Mouse (Mus musculus) cerebellum, adult 8-10 months (tissue): Measurements from ENCODE around the gene Tcap.

ENCODE experiments used
- DNase-seq: peaks from one replicate; pipeline ENCODE4 v3.0.0; 2022

The Tcap gene

GRCm38 (mm10) chr11:98413731-98414130 lies 30.1 kb downstream of the Tcap start:
- DNase-seq = no peak

- no peak for DNase-seq
Measured at GRCm38 (mm10) chr11:98414162-98414561, 30.6 kb downstream of the Tcap start.

GRCm38 (mm10) chr11:98417074-98417473 lies 33.5 kb downstream of the Tcap start:
- no peak for DNase-seq

- DNase-seq = no peak
Measured at GRCm38 (mm10) chr11:98418273-98418672, 34.7 kb downstream of the Tcap start.

- no peak for DNase-seq
Measured at GRCm38 (mm10) chr11:98418939-98419547, 35.4 kb downstream of the Tcap start.

- no peak for DNase-seq
Measured at GRCm38 (mm10) chr11:98426592-98426991, 43.0 kb downstream of the Tcap start.

GRCm38 (mm10) chr11:98428436-98428835 lies 44.8 kb downstream of the Tcap start:
- no peak for DNase-seq

GRCm38 (mm10) chr11:98431743-98432502 lies 48.3 kb downstream of the Tcap start:
- no peak for DNase-seq
